In genomic region chr9:13716316-13717099, GRCm38 (mm10) we compare ENCODE assay signal across 8 mouse cellular contexts. TPM values are rescaled to one million over a fixed set of nuclear protein-coding genes. Genes with fewer than 3 reads are reported as not detected.
DNase-seq lines count a peak whose midpoint lies in the region; ATAC-seq lines count a peak whose summit lies in the region.

No protein-coding gene starts in this region.

- H3K4me2 ChIP-seq in midbrain, embryonic 15.5 days, result peak overlapping the region; percentile 29; the same call in 1 of the 2 replicates

- WGBS in limb, embryonic 10.5 days, result 27% methylated on average over 8 of the region's 8 CpGs
- WGBS in midbrain, embryonic 15.5 days, result 24% methylated on average over 8 of the region's 8 CpGs

- no peaks in the 10 kb centered on the region for H3K36me3 ChIP-seq in limb, embryonic 10.5 days
- no peaks in the 10 kb centered on the region for H3K36me3 ChIP-seq in midbrain, embryonic 15.5 days (replicated peaks)

- no peaks in the 10 kb centered on the region for H3K27me3 ChIP-seq in limb, embryonic 10.5 days (ENCODE audit: low read depth, poor library complexity, severe bottlenecking)
- no peaks in the 10 kb centered on the region; the same call in 1 of the 2 replicates for H3K27me3 ChIP-seq in midbrain, embryonic 15.5 days (replicated peaks)

- DNase-seq in 3134 (ENCODE audit: extremely low read depth, insufficient read length, low spot score), result peak; percentile 37
- DNase-seq in adrenal gland, adult 8-10 months, result peak; percentile 38
- DNase-seq in embryo, embryonic 9.5 days (ENCODE audit: extremely low spot score), result peak; percentile 69
- peak; percentile 78 for DNase-seq in kidney, adult 18-20 months
- peak; percentile 79 for DNase-seq in limb, embryonic 10.5 days (ENCODE audit: low spot score)
- peak; percentile 45 to 67 for DNase-seq in spleen, adult 18-20 months

- no peaks in the 10 kb centered on the region for H3K9me3 ChIP-seq in limb, embryonic 10.5 days (replicated peaks)
- H3K9me3 ChIP-seq in midbrain, embryonic 15.5 days, result no peaks in the 10 kb centered on the region

- no peak overlapping the region for H3K27ac ChIP-seq in limb, embryonic 10.5 days
- no peak overlapping the region for H3K27ac ChIP-seq in midbrain, embryonic 15.5 days

- no peak overlapping the region for H3K4me3 ChIP-seq in limb, embryonic 10.5 days
- H3K4me3 ChIP-seq in midbrain, embryonic 15.5 days, result no peak overlapping the region

- peaks cover 2% of the 10 kb centered on the region; the same call in 1 of the 2 replicates for H3K4me1 ChIP-seq in limb, embryonic 10.5 days
- no peaks in the 10 kb centered on the region for H3K4me1 ChIP-seq in midbrain, embryonic 15.5 days

- ATAC-seq in granulocyte monocyte progenitor cell, adult 5-6 weeks (replicated peaks; ENCODE audit: poor library complexity, severe bottlenecking), result peak; percentile 97
- ATAC-seq in midbrain, embryonic 15.5 days (replicated peaks), result peak; percentile 86

- H3K9ac ChIP-seq in midbrain, embryonic 15.5 days, result no peak overlapping the region

RNA-seq across cellular contexts. Expression of gene Mtmr2, which starts 31.7 kb away (rescaled TPM):
- total RNA-seq in adrenal gland, adult 8-10 months (2022), result 10 to 100 TPM; 56.2 to 64.3 (median 62.2) TPM
- 33.7 and 42.9 TPM in 2 replicates for total RNA-seq in granulocyte monocyte progenitor cell, adult 5-6 weeks (2014; fragmentation: Nextera tagmentation)
- 52.8 and 58.0 TPM in 2 replicates for total RNA-seq in granulocyte monocyte progenitor cell, adult 5-6 weeks (2017)
- polyA plus RNA-seq in limb, embryonic 10.5 days (2016; fragmentation: Nextera tagmentation; extraction: Ambion mirVana), result 82.8 and 88.9 TPM in 2 replicates
- polyA plus RNA-seq in midbrain, embryonic 15.5 days (2015; fragmentation: Nextera tagmentation; extraction: Ambion mirVana), result 53.2 and 54.6 TPM in 2 replicates
